Mouse (Mus musculus) heart, embryonic 15.5 days (tissue): Measurements from ENCODE around the gene Wdr95. TPM values are rescaled to one million over a fixed set of nuclear protein-coding genes. Genes with fewer than 3 reads are reported as not detected.

ENCODE experiments used
- ATAC-seq: fragments of 200-750 bp; cut with Nextera tagmentation; replicated peaks from 2 replicates; pipeline ENCODE4 v1.8.0; 2017; ENCODE audit warnings: low read depth, moderate TSS enrichment; ENCODE audit not compliant: insufficient number of reproducible peaks, insufficient read depth, low FRiP score
- H3K27ac ChIP-seq: fragments of 300-500 bp; sonication (generic); 2 replicates; pipeline ENCODE4 v1.5.1; 2015; ENCODE audit warnings: mild to moderate bottlenecking, inconsistent platforms
- H3K27me3 ChIP-seq: fragments of 300-500 bp; sonication (generic); 2 replicates; pipeline ENCODE4 v1.6.1; 2015; ENCODE audit warnings: inconsistent platforms
- H3K36me3 ChIP-seq: fragments of 300-500 bp; sonication (generic); 2 replicates; pipeline ENCODE4 v1.6.1; 2015; ENCODE audit warnings: mild to moderate bottlenecking, inconsistent platforms
- H3K4me1 ChIP-seq: fragments of 300-500 bp; sonication (generic); replicated peaks from 2 replicates; pipeline ENCODE4 v1.6.1; 2015; ENCODE audit warnings: inconsistent platforms
- H3K4me2 ChIP-seq: fragments of 300-500 bp; sonication (generic); 2 replicates; pipeline ENCODE4 v1.6.1; 2015; ENCODE audit warnings: inconsistent platforms, mild to moderate bottlenecking, moderate library complexity
- H3K4me3 ChIP-seq: fragments of 300-500 bp; sonication (generic); 2 replicates; pipeline ENCODE4 v1.5.1; 2015; ENCODE audit warnings: mild to moderate bottlenecking, inconsistent platforms
- H3K9ac ChIP-seq: fragments of 300-500 bp; sonication (generic); 2 replicates; pipeline ENCODE4 v1.6.1; 2015; ENCODE audit warnings: mild to moderate bottlenecking, inconsistent platforms
- H3K9me3 ChIP-seq: fragments of 300-500 bp; sonication (generic); replicated peaks from 2 replicates; pipeline ENCODE4 v1.6.1; 2016; ENCODE audit warnings: inconsistent platforms
- WGBS: fragments of 180-500 bp; shearing (Covaris S2); methylation state at CpG from one replicate; pipeline ENCODE4 v1.1.7; 2015; ENCODE audit warnings: mixed read lengths; 5-methylcytosine and 5-hydroxymethylcytosine counted together
- polyA plus RNA-seq: library from polyadenylated mRNA; unstranded; fragments of >200 nt; fragmentation: Nextera tagmentation; extraction: Ambion mirVana; gene quantifications from 2 replicates; pipeline ENCODE4 v1.2.1, GENCODE M21; 2015

Gene Wdr95
- polyA plus RNA-seq, 1 experiment from 2014 or later: not detected

- ATAC-seq: no peak
- H3K9ac ChIP-seq: no peak overlapping the region
- no peaks in the 10 kb centered on the region for H3K9me3 ChIP-seq
- no peaks in the 10 kb centered on the region for H3K36me3 ChIP-seq
- H3K4me1 ChIP-seq: no peaks in the 10 kb centered on the region
- H3K4me3 ChIP-seq: no peak overlapping the region
- no peak overlapping the region for H3K4me2 ChIP-seq
- 38% methylated on average over 9 of the region's 9 CpGs for WGBS
- no peak overlapping the region for H3K27ac ChIP-seq
- no peaks in the 10 kb centered on the region for H3K27me3 ChIP-seq
Measured at GRCm38 (mm10) chr5:149552742-149553141, 24.3 kb downstream of the Wdr95 start.

GRCm38 (mm10) chr5:149553373-149553772 is 24.9 kb downstream of the Wdr95 start:
- Histone ChIP-seq H3K4me2 (no peak overlapping the region), H3K9me3 (no peaks in the 10 kb centered on the region), H3K4me3 (no peak overlapping the region), H3K27ac (no peak overlapping the region), H3K9ac (no peak overlapping the region), H3K4me1 (no peaks in the 10 kb centered on the region), H3K27me3 (no peaks in the 10 kb centered on the region), H3K36me3 (no peaks in the 10 kb centered on the region)
- ATAC-seq: no peak
- 92% methylated on average over 11 of the region's 11 CpGs for WGBS

DNA sequence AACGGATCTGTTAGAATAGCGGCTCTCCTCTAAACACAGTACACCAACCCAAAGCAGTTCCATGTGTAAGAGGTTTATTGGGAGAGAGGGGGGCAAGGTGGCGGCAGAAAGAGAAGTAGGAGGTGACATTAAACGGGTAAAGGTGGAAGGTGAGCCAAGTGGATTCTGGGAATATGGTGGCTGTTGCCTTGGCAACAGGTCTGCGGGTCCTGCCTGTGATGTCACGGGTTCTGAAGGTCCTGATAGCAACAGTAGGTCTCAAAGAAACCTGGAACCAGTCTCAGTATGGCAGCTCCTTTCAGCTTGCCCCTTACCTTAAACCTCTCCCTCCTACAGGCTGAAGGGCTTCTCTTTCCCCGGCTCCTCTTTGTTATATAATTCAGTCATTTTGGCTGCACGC is 25.9 kb downstream of the Wdr95 start:
- H3K4me3 ChIP-seq: no peak overlapping the region
- 84% methylated on average over 8 of the region's 8 CpGs for WGBS
- no peak for ATAC-seq
- H3K36me3 ChIP-seq: no peaks in the 10 kb centered on the region
- H3K4me2 ChIP-seq: no peak overlapping the region
- no peaks in the 10 kb centered on the region for H3K27me3 ChIP-seq
- no peaks in the 10 kb centered on the region for H3K9me3 ChIP-seq
- H3K9ac ChIP-seq: no peak overlapping the region
- no peaks in the 10 kb centered on the region for H3K4me1 ChIP-seq
- no peak overlapping the region for H3K27ac ChIP-seq

DNA sequence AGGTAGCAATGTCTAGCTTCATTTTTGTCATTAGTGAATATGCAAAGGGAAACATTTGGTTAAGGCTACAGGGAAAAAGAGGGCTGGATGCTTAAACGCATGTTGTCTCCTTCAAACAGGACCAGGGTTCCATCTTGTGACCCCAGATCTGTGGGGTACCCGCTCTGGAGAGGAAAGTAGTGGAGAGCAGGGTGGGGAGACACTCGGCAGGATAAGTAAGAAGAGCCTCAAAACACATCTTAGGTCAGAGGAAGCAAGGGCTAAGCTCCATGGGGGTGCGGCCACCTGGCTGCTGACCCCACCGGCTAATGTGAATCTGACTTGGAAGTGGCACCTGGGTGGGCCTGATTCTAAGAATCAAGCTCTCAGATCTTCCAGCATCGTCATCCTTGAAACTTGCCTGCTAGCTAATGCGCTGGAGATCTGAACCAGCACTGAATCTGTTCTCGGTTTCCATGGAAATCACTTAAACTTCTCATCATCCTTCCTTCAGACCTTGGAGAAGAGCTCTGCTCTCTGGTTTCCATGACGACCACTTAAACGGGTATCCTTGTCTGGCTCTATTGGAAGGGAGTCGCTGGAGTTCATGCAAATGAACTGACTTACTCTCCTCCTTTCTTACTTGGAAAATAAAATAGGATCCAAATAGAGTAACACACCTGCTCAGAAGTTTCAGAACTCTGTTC is 32.6 kb downstream of the Wdr95 start:
- ATAC-seq: no peak
- no peaks in the 10 kb centered on the region for H3K27me3 ChIP-seq
- no peak overlapping the region for H3K4me2 ChIP-seq
- no peaks in the 10 kb centered on the region for H3K36me3 ChIP-seq
- WGBS: 53% methylated on average over 11 of the region's 11 CpGs
- no peak overlapping the region for H3K4me3 ChIP-seq
- H3K4me1 ChIP-seq: peaks cover 2% of the 10 kb centered on the region; the same call in 1 of the 2 replicates
- no peak overlapping the region for H3K27ac ChIP-seq
- H3K9ac ChIP-seq: no peak overlapping the region
- H3K9me3 ChIP-seq: no peaks in the 10 kb centered on the region

- no peak for ATAC-seq
- Histone ChIP-seq H3K9me3 (no peaks in the 10 kb centered on the region), H3K36me3 (no peaks in the 10 kb centered on the region), H3K4me1 (peaks cover 4% of the 10 kb centered on the region), H3K9ac (no peak overlapping the region), H3K27ac (no peak overlapping the region), H3K27me3 (no peaks in the 10 kb centered on the region), H3K4me3 (no peak overlapping the region), H3K4me2 (no peak overlapping the region)
- 59% methylated on average over 11 of the region's 11 CpGs for WGBS
Measured at GRCm38 (mm10) chr5:149566026-149566425, 37.5 kb downstream of the Wdr95 start.

- ATAC-seq: no peak
- H3K27ac ChIP-seq: no peak overlapping the region
Measured at GRCm38 (mm10) chr5:149566957-149567356, 38.5 kb downstream of the Wdr95 start.

DNA sequence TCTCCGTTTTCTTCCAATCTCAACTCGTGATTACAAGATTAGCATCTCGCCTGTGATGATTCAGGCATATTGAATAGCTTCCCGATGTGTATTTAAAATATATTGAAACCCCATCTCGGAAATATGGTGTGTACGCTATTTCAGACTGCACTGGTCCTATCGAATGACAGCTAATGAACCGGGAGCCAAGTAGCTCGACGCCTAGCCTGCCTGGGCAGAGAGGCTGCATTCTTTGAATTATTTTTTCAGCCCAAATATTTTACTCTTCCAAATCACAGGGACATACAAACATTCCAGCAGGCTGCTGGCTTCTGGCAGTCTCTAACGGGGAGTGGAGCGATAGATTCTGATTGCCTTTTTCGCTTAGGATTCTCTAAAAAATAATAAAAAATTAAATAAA is 40.5 kb downstream of the Wdr95 start:
- Histone ChIP-seq H3K4me2 (no peak overlapping the region), H3K9me3 (no peaks in the 10 kb centered on the region), H3K36me3 (no peaks in the 10 kb centered on the region), H3K27me3 (no peaks in the 10 kb centered on the region), H3K27ac (no peak overlapping the region), H3K9ac (no peak overlapping the region), H3K4me1 (peaks cover 4% of the 10 kb centered on the region), H3K4me3 (no peak overlapping the region)
- 64% methylated on average over 13 of the region's 13 CpGs for WGBS
- no peak for ATAC-seq

More at GRCm38 (mm10) chr5:149566957-149567356, 38.5 kb downstream of the Wdr95 start:
- Histone ChIP-seq H3K4me3 (no peak overlapping the region), H3K4me2 (no peak overlapping the region), H3K9me3 (no peaks in the 10 kb centered on the region), H3K4me1 (peaks cover 4% of the 10 kb centered on the region), H3K27me3 (no peaks in the 10 kb centered on the region), H3K9ac (no peak overlapping the region), H3K36me3 (no peaks in the 10 kb centered on the region)
- 60% methylated on average over 5 of the region's 5 CpGs for WGBS

GRCm38 (mm10) chr5:149576977-149577376 is 48.5 kb downstream of the Wdr95 start:
- no peak overlapping the region for H3K9ac ChIP-seq
- no peaks in the 10 kb centered on the region for H3K27me3 ChIP-seq
- no peak overlapping the region for H3K27ac ChIP-seq
- H3K36me3 ChIP-seq: no peaks in the 10 kb centered on the region
- H3K4me1 ChIP-seq: peaks cover 9% of the 10 kb centered on the region
- no peak overlapping the region for H3K4me3 ChIP-seq
- no peak for ATAC-seq
- WGBS: 41% methylated on average over 10 of the region's 10 CpGs
- H3K9me3 ChIP-seq: no peaks in the 10 kb centered on the region
- H3K4me2 ChIP-seq: no peak overlapping the region

DNA sequence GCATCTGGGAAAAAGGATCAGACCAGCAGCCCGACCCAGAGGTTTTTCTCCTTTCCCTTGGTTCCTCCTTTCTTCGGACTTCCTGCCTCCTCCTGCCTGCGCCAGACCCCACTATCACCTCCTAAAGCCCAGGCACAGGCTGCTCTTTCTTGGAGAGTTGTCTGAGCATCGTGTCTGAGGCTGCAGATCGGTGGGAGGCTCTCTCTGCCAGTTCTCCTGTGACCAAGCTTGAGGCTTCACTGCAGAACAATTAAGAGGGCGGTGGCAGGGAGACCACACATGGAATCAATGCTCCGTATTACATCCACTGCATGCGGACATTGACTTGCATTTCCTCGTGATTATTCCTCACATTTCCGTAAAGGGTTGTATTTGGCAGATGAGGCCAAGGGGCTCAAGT is 49.0 kb downstream of the Wdr95 start:
- no peaks in the 10 kb centered on the region for H3K36me3 ChIP-seq
- H3K27me3 ChIP-seq: no peaks in the 10 kb centered on the region
- WGBS: 33% methylated on average over 10 of the region's 10 CpGs
- no peak overlapping the region for H3K9ac ChIP-seq
- no peaks in the 10 kb centered on the region for H3K9me3 ChIP-seq
- no peak overlapping the region for H3K4me2 ChIP-seq
- no peak overlapping the region for H3K4me3 ChIP-seq
- H3K4me1 ChIP-seq: peaks cover 9% of the 10 kb centered on the region
- no peak overlapping the region for H3K27ac ChIP-seq
- ATAC-seq: no peak

GRCm38 (mm10) chr5:149582642-149583262 is 54.3 kb downstream of the Wdr95 start:
- H3K27me3 ChIP-seq: no peaks in the 10 kb centered on the region
- H3K36me3 ChIP-seq: no peaks in the 10 kb centered on the region
- H3K4me3 ChIP-seq: no peak overlapping the region
- H3K4me2 ChIP-seq: no peak overlapping the region
- WGBS: 55% methylated on average over 5 of the region's 5 CpGs
- H3K9me3 ChIP-seq: no peaks in the 10 kb centered on the region
- H3K4me1 ChIP-seq: peaks cover under 1% of the 10 kb centered on the region; the same call in 1 of the 2 replicates
- no peak overlapping the region for H3K27ac ChIP-seq
- H3K9ac ChIP-seq: no peak overlapping the region
- ATAC-seq: no peak

DNA sequence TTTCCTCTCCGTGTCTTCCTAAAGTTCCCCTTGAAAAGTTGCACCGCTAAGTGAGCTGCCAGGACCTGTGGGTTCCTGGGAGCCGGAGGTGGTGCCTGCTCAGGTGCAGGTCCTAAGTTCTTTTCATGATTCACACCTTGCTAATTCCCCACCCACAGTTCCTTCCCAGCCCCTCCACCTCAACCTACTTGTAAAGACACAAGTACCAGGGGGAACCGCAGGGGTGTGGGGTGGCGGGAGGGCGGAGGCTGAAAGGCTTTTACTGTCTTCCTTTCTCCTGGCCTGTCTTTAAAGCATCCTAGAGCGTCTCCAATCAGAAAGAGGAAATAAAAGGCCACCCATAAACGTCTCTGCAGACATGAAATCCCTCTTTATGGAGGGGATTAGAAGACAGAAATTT is 55.0 kb downstream of the Wdr95 start:
- no peak overlapping the region for H3K9ac ChIP-seq
- peaks cover 7% of the 10 kb centered on the region for H3K4me1 ChIP-seq
- H3K9me3 ChIP-seq: no peaks in the 10 kb centered on the region
- no peak overlapping the region for H3K4me2 ChIP-seq
- H3K36me3 ChIP-seq: no peaks in the 10 kb centered on the region
- H3K27ac ChIP-seq: no peak overlapping the region
- H3K27me3 ChIP-seq: no peaks in the 10 kb centered on the region
- H3K4me3 ChIP-seq: no peak overlapping the region
- WGBS: 35% methylated on average over 8 of the region's 8 CpGs
- no peak for ATAC-seq

- peaks cover 14% of the 10 kb centered on the region for H3K4me1 ChIP-seq
- no peak overlapping the region for H3K4me3 ChIP-seq
- H3K9me3 ChIP-seq: no peaks in the 10 kb centered on the region
- H3K4me2 ChIP-seq: no peak overlapping the region
- no peak overlapping the region for H3K9ac ChIP-seq
- H3K27ac ChIP-seq: no peak overlapping the region
- WGBS: 48% methylated on average over 8 of the region's 8 CpGs
- no peaks in the 10 kb centered on the region for H3K36me3 ChIP-seq
- H3K27me3 ChIP-seq: no peaks in the 10 kb centered on the region
- ATAC-seq: no peak
Measured at GRCm38 (mm10) chr5:149584154-149584655, 55.7 kb downstream of the Wdr95 start.
